Mouse (Mus musculus) E14TG2a.4 (cell line): ENCODE data around the gene Erich2.

ENCODE experiments used
- CTCF ChIP-seq: conservative IDR thresholded peaks from 2 replicates; pipeline ENCODE4 v1.5.1; 2014; ENCODE audit warnings: low read length
- NANOG ChIP-seq: IDR thresholded peaks from 2 replicates; pipeline ENCODE4 v1.6.1; 2014; ENCODE audit warnings: borderline replicate concordance, low read length, mixed read lengths
- POU5F1 ChIP-seq: IDR thresholded peaks from 2 replicates; pipeline ENCODE4 v1.6.1; 2014; ENCODE audit warnings: low read length, borderline replicate concordance

GRCm38 (mm10) chr2:70568198-70568941 lies 59.8 kb downstream of the Erich2 start:
- TF ChIP-seq CTCF (no peak), NANOG (peak; percentile 65; the same call in 1 of the 2 replicates), POU5F1 (no peak)
